Mouse (Mus musculus): ENCODE measurements around the gene Glt8d1.

Gene Glt8d1

DNA sequence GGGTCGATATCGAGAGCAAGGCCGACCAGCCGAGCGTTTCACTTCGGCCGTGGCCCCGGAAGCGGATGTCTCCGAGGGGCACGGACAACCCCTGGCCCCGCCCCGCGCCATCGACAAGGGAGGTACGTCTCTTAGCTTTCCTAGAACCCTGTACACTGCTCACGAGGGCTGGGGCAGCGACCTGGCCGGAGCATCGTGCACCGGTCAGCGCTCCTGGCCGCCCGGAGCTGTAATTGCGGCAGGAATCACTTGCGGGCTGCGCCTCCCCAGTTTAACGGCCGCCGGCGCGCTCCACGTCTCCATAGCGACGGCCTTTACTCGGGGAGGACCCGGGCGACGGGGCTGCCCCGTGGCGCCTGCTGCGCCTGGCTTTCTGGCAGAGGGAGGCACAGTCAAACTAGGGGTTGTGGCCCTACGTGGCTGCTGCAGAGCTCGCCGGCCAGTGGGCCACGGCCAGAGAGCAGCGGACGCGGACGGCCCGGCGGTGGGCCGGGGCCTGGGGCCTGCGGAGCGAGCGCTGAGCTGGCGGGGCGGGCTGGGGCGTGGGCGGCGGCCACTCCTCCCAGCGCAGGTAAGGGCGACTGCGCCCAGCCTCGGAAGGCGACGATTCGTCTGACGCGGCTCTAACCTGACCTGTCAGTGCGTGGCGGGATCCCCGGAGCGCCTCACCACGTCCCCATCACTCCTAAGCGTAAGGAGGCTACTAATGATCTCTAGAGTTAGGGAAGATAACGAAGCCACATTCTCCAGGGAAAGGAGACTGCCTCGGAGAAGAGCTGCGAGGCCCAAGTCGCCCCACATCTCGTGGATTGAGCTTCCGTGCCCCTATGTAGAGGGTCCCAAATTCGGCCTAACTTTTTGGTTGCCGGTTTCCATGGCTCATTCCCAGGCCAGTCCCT, at the start of gene Glt8d1, which contains the start of gene Spcs1:
TSS of gene Glt8d1 (plus strand) at position 94 of the 899 bp plus-strand sequence.
TSS of gene Spcs1 (minus strand) at position 366 of the 899 bp plus-strand sequence.
- ATAC-seq (ENCODE audit: low TSS enrichment) = peak; percentile 94

GRCm38 (mm10) chr14:30958517-30958916, 42.7 kb upstream of the Glt8d1 start:
- no peak for ATAC-seq (ENCODE audit: low TSS enrichment)

- no peak for ATAC-seq (ENCODE audit: low TSS enrichment)
These were observed 42.2 kb upstream of the Glt8d1 start for GRCm38 (mm10) chr14:30959031-30959430.

GRCm38 (mm10) chr14:30960366-30960765, 40.8 kb upstream of the Glt8d1 start:
- ATAC-seq (ENCODE audit: low TSS enrichment) = no peak

GRCm38 (mm10) chr14:30974204-30974603, 27.0 kb upstream of the Glt8d1 start:
- peak; percentile 99 for ATAC-seq (ENCODE audit: low TSS enrichment)

DNA sequence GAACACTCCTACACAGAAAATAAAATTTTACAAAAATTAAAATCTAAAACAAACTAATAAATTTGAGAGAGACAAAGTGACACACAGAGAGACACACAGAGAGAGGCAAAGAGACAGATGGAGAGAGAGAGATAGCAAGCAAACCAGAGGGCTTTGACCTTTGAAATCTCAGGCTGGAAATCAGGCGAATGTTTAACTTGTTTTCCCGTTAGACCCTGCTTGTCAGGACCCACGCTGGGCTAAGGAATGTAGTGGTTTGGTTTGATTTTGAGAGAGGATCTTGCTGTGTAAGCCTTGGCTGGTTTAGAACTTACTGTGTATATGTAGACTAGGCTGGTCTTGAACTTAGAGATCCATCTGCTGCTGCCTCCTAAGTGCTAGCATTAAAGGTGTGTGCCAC, 25.0 kb upstream of the Glt8d1 start:
- no peak for ATAC-seq (ENCODE audit: low TSS enrichment)

GRCm38 (mm10) chr14:30996417-30996816, 4.8 kb upstream of the Glt8d1 start:
- ATAC-seq (ENCODE audit: low TSS enrichment) = no peak

DNA sequence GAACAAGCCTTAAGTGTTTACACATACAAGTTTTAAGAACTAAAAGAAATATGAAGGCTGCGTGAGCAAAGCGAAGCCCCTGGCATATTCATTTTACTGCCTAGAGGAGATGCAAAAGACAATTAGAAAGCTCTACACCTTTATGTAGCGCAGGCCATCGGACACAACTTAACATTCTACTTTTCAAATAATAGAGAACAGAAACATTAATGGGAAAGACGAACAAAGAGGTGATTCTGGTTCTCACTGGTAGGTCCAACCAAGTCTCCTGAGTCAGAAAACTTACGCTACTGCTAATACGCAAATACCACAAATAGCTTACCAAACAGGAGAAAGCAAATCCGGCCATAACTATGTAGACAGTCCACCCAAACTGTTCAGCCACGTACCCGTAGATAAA, 844 bp upstream of the Glt8d1 start:
- ATAC-seq (ENCODE audit: low TSS enrichment) = no peak

DNA sequence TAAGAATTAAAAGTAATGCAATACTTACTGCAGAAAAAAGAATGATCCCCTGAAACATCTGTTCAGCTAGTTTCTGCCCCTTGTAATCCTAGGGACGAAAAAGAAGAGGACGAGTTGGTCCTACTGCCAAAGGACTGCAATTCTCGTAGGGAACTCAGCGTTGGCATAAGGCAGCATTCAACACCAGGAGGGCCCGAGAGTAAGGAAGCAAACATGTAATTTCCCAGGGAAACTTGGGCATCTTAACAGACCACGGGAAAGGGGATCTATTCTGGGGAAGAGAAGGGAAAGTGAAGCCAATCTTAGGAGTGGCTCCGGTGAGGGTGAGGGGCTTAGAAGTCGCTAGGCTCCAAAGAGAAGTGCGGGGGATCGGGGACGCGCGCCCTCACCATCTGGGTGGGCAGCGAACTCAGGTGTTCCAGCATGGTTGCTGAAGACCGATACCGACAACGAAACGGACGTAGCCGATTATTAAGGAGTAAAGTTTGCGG, 339 bp upstream of the Glt8d1 start:
- ATAC-seq (ENCODE audit: low TSS enrichment) = peak; percentile 19

GRCm38 (mm10) chr14:31004527-31004926, 3.3 kb downstream of the Glt8d1 start:
- no peak for ATAC-seq (ENCODE audit: low TSS enrichment)

- ATAC-seq (ENCODE audit: low TSS enrichment) = no peak
These were observed 5.6 kb downstream of the Glt8d1 start for GRCm38 (mm10) chr14:31006779-31007178.

DNA sequence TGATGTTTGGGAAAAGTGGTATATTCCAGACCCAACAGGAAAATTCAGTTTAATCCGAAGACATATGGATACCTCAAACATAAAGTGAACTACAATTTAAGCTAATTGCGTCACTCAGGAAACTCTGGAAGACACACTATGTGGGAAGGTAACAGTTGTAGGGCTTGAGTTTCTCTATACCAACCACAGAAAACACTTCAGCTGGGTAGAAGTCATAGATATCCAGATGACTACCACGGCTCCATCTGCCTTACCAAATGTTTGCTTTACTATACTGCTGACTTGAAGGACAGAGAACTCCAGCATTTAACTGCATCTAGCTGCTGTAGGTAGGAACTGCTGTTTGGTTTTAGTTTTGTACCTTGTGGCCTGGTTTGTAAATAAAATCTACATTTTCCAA, 10.4 kb downstream of the Glt8d1 start:
- peak; percentile 13; the same call in 1 of the 2 replicates for ATAC-seq (ENCODE audit: low TSS enrichment)

DNA sequence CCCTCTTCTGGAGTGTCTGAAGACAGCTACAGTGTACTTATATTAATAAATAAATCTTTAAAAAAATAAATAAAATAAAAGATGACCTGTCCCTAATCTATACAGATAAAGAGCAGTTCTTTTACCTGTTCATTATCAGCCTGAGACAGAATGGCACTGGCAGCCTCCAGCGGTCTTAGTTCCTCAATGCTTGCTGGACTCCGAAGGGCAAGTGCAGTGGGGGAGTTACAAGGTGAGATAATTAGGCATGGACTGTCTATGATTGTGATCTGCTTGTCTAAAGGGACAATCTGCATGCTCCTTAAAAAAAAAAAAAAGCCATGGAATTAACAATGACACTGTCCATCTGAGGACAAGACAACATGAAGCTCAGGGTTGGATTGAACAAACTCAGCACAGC, 12.7 kb downstream of the Glt8d1 start:
- ATAC-seq (ENCODE audit: low TSS enrichment) = no peak

DNA sequence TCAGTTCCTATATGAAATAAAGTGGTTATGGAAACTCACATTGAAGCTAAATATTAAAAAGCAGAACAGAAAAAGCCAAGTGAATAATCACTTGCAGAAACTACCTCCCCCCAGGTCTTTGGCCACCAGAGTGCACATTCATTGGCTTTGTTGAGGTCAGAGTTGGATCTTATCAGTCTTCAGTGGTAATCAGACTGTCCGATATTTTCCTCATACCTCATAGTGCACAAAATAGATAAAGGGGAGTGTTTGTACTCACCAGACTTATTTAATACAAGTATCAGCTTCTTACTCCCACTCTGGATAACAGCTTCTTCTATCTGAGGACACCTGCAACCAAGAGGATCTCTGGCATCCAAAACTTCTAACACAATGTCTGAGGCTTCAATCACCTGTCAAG, 14.9 kb downstream of the Glt8d1 start:
- no peak for ATAC-seq (ENCODE audit: low TSS enrichment)

DNA sequence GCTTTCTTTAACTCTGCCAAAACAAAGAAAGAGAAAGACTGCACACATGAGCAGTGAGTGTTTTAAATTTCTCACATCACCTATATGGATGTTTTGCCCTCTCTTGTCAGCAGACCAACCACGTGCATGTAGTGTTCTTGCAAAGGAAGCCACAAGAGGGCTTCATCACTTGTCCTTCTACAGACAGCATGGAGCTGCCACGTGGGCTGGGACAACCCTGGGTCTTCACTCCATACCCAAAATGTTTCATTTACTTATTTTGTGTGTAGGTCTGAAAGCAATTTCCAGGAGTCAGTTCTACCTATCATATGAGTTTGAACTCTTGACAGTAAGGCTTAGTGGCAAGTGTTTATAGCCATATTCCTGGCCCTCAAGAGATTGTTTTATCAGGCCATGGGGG, 16.7 kb downstream of the Glt8d1 start:
- no peak for ATAC-seq (ENCODE audit: low TSS enrichment)

- ATAC-seq (ENCODE audit: low TSS enrichment) = peak; percentile 93
These were observed 17.7 kb downstream of the Glt8d1 start, which contains the start of the genes Pbrm1 and Gnl3 for GRCm38 (mm10) chr14:31018860-31019291. TSS of gene Pbrm1 (plus strand) at chr14:31019138. TSS of gene Gnl3 (minus strand) at chr14:31019152.

DNA sequence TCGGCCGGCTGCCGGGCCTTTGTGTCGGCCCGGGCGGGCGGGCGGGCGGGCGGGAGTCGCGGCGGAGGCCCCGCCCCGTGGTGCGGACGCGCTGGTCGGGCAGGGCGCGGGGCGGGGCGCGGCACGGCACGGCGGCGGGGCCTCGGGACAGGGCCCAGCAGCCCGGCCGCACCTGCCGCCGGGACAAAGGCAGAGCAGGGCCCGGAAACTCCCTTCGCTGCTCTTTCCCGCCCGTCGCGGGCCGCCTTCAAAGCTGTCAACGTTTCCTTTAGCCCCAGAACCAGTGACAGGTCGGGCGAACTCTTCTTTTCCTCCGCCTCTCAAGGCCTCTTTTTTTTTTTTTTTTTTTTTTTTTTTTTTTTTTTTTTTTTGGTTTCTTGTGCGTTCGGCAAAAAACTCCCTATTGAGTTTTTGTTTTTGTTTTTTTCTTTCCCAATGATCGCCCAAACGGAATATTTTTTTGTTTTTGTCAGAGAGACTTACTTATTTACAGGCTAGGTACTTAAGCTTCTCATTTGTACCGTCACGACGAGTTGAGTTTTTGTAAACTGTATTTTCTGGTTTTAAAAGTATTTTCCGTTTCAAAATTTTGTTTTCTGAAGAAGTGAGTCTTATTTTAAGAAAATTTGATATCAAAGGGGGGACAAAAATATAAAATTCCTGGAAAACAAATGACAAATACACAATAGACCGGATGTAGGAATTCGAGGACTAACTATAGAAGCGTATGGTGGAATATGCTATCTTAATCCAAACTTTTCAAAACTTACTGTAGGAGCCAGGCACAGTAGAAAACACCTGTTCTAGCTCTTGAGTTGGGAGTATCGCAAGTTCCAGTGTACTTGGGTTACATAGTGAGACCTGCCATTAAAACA, 18.4 kb downstream of the Glt8d1 start:
- ATAC-seq (ENCODE audit: low TSS enrichment) = peak; percentile 83

DNA sequence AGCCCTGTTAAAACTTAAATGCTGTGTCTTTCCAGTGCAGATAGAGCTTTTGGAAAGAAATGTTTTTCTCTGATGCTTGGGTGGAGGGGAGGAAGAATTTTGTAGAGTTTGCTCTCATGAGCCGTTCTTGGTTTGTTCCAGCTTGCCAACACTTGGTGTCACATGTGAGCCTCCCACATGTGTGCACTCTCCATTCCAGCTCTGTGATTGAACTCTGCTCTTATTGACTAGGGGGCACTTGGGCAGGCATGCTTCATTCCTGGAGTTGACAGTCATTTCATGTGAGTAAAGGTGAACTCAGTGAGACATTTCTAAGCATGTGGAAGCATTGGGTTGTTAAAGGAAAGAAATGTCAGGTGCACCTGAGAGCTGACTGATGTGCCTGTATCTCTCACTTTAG, 21.4 kb downstream of the Glt8d1 start:
- no peak for ATAC-seq (ENCODE audit: low TSS enrichment)

GRCm38 (mm10) chr14:31025785-31026184, 24.6 kb downstream of the Glt8d1 start:
- no peak for ATAC-seq (ENCODE audit: low TSS enrichment)

DNA sequence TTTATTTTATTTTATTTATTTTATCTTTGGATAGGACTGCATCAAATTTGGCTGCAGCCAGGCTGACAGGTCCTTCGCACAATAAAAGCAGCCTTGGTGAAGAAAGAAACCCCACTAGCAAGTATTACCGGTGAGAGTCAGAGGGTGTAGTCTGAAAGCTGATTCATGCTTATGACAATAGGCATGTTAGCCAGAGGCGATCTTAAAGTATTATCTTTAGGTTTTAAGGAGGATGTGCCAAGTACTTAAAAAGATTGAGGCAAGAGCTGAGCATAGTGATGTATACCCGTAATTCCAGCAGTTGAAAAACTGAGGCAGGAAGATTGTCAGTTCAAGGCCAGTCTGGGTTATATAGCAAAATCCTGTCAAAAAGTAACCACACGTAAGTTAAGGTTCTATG, 44.1 kb downstream of the Glt8d1 start:
- no peak for ATAC-seq (ENCODE audit: low TSS enrichment)

GRCm38 (mm10) chr14:31045817-31046216, 44.6 kb downstream of the Glt8d1 start:
- no peak for ATAC-seq (ENCODE audit: low TSS enrichment)

Measured in frontal cortex, adult (tissue).